Mouse (Mus musculus): ENCODE measurements at regions not wholly inside any gene's neighbourhood (a gene's known extent, or its start where the extent isn't known, plus 50 kb on each side); places are given as distances from the start of the nearest gene placed in this dataset.
A peak's percentile ranks its signal among the peaks of the same experiment; 100 is the strongest.

DNA sequence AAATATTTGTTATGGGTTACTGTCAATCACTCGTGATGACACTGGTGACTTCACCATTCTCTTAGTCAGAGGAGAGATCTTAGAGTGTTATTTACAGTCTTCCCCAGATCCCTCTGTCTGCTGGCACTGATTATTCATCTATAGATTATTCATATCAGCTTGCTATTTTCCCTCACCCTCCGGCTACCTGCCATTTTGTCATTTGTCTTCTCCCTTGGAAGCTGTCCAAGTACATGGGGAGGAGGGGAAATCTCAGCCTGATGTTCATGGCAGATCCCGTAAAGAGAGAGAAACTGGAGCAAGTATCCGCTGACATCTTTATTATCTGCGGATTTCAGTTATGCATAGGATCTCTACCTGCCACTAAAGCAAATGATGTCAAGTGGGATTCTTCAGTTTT lies 222.9 kb upstream of the Robo1 start:
- Histone ChIP-seq H3K27ac (ENCODE audit: low read depth, low read length) (no peak overlapping the region), H3K9ac (ENCODE audit: low read length) (no peak overlapping the region), H3K9me3 (ENCODE audit: control insufficient read depth, low read length) (no peaks in the 10 kb centered on the region), H3K27me3 (ENCODE audit: control insufficient read depth, insufficient read depth, low read length) (no peaks in the 10 kb centered on the region), H3K4me3 (ENCODE audit: low read depth, low read length) (no peak overlapping the region), H3K4me1 (replicated peaks; ENCODE audit: control insufficient read depth, insufficient read depth, low read length) (no peaks in the 10 kb centered on the region), H3K4me2 (ENCODE audit: low read depth, low read length, severe bottlenecking) (no peak overlapping the region), H3K36me3 (ENCODE audit: control insufficient read depth, insufficient read depth, low read length) (no peaks in the 10 kb centered on the region)
- ATAC-seq (replicated peaks; ENCODE audit: low FRiP score) = no peak
- 85% methylated on average over 5 of the region's 5 CpGs for WGBS
- no peak for DNase-seq (ENCODE audit: low spot score)

DNA sequence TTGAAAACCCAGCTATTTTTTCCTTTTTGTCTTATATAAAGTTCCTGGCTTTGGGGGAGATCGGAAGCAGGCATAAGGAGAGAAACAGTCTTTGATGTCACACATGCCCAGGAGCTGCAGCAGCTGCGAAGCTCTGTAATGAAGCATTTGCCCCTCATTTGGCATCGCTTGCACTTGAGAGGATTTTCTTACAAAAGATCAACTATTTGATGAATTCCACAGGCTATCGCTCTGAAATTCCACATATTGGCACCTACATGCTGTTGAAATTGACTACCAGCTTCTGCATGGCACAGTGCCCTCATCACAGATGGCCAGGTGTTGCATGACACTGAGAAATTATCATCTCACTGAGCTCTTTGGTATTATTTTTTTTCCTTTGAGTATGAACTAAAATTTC lies 220.1 kb upstream of the Robo1 start:
- Histone ChIP-seq H3K9ac (ENCODE audit: low read length) (no peak overlapping the region), H3K36me3 (ENCODE audit: control insufficient read depth, insufficient read depth, low read length) (no peaks in the 10 kb centered on the region), H3K27me3 (ENCODE audit: control insufficient read depth, insufficient read depth, low read length) (no peaks in the 10 kb centered on the region), H3K4me1 (replicated peaks; ENCODE audit: control insufficient read depth, insufficient read depth, low read length) (no peaks in the 10 kb centered on the region), H3K27ac (ENCODE audit: low read depth, low read length) (no peak overlapping the region), H3K4me3 (ENCODE audit: low read depth, low read length) (no peak overlapping the region), H3K4me2 (ENCODE audit: low read depth, low read length, severe bottlenecking) (no peak overlapping the region), H3K9me3 (ENCODE audit: control insufficient read depth, low read length) (no peaks in the 10 kb centered on the region; the same call in 1 of the 2 replicates)
- ATAC-seq (replicated peaks; ENCODE audit: low FRiP score) (no peak), DNase-seq (ENCODE audit: low spot score) (no peak)
- 75% methylated on average over 4 of the region's 4 CpGs for WGBS

DNA sequence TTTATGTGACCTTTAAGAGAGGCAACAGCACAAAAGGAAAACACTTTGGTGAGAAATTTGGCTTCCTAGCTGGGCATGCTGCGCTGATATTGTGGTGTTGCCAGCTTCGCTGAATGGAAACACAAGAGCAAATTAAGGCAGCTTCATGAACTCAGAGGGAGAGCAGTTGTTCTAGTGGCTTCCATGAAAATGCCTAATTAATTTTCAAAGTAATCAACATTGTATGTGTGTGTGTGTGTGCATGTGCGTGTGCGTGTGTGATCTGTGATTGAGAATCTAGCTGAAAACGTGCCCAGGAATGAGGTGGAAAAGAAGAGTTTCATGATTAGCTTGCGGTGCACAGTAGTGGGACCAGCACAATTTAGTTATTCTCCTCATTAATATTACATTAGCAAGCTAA lies 219.2 kb upstream of the Robo1 start:
- ATAC-seq (replicated peaks; ENCODE audit: low FRiP score) = peak; percentile 60; the same call in 1 of the 2 replicates
- no peaks in the 10 kb centered on the region for H3K36me3 ChIP-seq (ENCODE audit: control insufficient read depth, insufficient read depth, low read length)
- no peak for DNase-seq (ENCODE audit: low spot score)
- no peaks in the 10 kb centered on the region for H3K4me1 ChIP-seq (replicated peaks; ENCODE audit: control insufficient read depth, insufficient read depth, low read length)
- no peaks in the 10 kb centered on the region; the same call in 1 of the 2 replicates for H3K9me3 ChIP-seq (ENCODE audit: control insufficient read depth, low read length)
- H3K9ac ChIP-seq (ENCODE audit: low read length) = no peak overlapping the region
- 79% methylated on average over 6 of the region's 6 CpGs for WGBS
- no peaks in the 10 kb centered on the region for H3K27me3 ChIP-seq (ENCODE audit: control insufficient read depth, insufficient read depth, low read length)
- H3K4me2 ChIP-seq (ENCODE audit: low read depth, low read length, severe bottlenecking) = no peak overlapping the region
- H3K4me3 ChIP-seq (ENCODE audit: low read depth, low read length) = no peak overlapping the region
- H3K27ac ChIP-seq (ENCODE audit: low read depth, low read length) = no peak overlapping the region
